Mouse (Mus musculus): ENCODE results near the gene Wnt5a. TPM values are rescaled to one million over a fixed set of nuclear protein-coding genes. Genes with fewer than 3 reads are reported as not detected.

The Wnt5a gene
- polyA plus RNA-seq, 1 experiment = 1.8 TPM

DNA sequence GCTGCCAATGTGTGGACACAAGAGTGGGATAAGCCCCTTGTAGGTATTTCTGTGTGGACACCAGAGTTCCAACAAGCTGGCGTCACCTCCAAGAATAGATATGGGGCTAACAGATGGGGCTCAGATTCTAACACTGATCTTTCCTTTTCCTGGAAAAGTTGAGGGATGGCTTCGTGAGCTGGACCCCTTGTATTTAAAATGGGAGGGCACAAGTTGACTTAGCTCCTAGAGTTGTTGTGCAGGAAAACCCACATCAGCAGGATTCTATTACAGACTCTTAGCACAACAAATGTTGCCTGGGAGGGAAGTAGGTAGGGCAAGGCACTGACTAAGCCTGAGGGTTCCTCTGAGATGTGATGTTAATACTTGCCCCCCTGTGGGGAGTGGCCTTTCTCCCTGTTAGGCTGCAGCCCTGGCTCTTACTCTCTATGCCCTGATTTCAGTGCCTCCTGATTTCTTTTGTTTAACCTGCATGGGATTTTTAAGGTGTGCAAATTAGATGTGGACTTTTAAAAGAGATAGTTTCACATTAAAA is 23.7 kb downstream of the Wnt5a start:
- TF ChIP-seq CTCF (IDR thresholded peaks at IDR 0.05; ENCODE audit: borderline replicate concordance, control insufficient read depth, extremely low read depth, insufficient read depth, low read length, poor library complexity) (no peak), POLR2A (IDR thresholded peaks at IDR 0.05; ENCODE audit: control insufficient read depth, extremely low read depth, insufficient read depth, low read length, poor library complexity) (no peak)
- Histone ChIP-seq H3K4me3 (ENCODE audit: control insufficient read depth, insufficient read depth, low read length) (no peak overlapping the region), H3K27me3 (ENCODE audit: control insufficient read depth, insufficient read depth, low read length) (no peaks in the 10 kb centered on the region), H3K27ac (ENCODE audit: control insufficient read depth, insufficient read depth, low read length) (no peak overlapping the region), H3K36me3 (ENCODE audit: control insufficient read depth, insufficient read depth, low read length) (no peaks in the 10 kb centered on the region), H3K4me1 (replicated peaks; ENCODE audit: control insufficient read depth, insufficient read depth, low read length) (no peaks in the 10 kb centered on the region)
- WGBS = 87% methylated on average over 2 of the region's 2 CpGs
- no peak for DNase-seq

- Histone ChIP-seq H3K27ac (ENCODE audit: control insufficient read depth, insufficient read depth, low read length) (no peak overlapping the region), H3K27me3 (ENCODE audit: control insufficient read depth, insufficient read depth, low read length) (no peaks in the 10 kb centered on the region), H3K4me1 (replicated peaks; ENCODE audit: control insufficient read depth, insufficient read depth, low read length) (no peaks in the 10 kb centered on the region), H3K36me3 (ENCODE audit: control insufficient read depth, insufficient read depth, low read length) (no peaks in the 10 kb centered on the region), H3K4me3 (ENCODE audit: control insufficient read depth, insufficient read depth, low read length) (no peak overlapping the region)
- TF ChIP-seq CTCF (IDR thresholded peaks at IDR 0.05; ENCODE audit: borderline replicate concordance, control insufficient read depth, extremely low read depth, insufficient read depth, low read length, poor library complexity) (no peak), POLR2A (IDR thresholded peaks at IDR 0.05; ENCODE audit: control insufficient read depth, extremely low read depth, insufficient read depth, low read length, poor library complexity) (no peak)
- DNase-seq = no peak
- 43% methylated on average over 1 of the region's 1 CpGs for WGBS
These were observed 27.0 kb downstream of the Wnt5a start for GRCm38 (mm10) chr14:28531531-28531930.

DNA sequence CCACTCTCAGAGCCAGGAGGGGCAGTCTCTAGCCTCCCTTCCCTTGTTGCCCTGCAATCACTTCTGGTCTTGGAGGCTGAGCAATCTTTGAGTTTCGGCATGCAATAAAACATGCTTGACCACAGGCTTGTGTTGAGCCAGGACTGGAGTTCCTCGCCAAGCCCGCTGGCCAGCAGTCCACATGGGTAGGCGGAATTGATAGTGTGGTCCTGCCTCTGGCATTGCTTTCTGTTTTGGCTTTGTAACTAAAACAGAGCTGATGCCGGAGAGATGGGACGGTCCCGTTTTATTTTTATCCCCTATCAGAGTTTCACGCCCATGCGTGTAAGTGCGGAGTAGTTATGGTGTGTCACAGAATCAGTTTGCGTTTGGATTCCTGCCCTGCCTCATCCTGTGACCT is 28.4 kb downstream of the Wnt5a start:
- no peak for DNase-seq
- no peak for TF ChIP-seq CTCF (IDR thresholded peaks at IDR 0.05; ENCODE audit: borderline replicate concordance, control insufficient read depth, extremely low read depth, insufficient read depth, low read length, poor library complexity)
- no peak for TF ChIP-seq POLR2A (IDR thresholded peaks at IDR 0.05; ENCODE audit: control insufficient read depth, extremely low read depth, insufficient read depth, low read length, poor library complexity)
- Histone ChIP-seq H3K4me1 (replicated peaks; ENCODE audit: control insufficient read depth, insufficient read depth, low read length) (no peaks in the 10 kb centered on the region), H3K4me3 (ENCODE audit: control insufficient read depth, insufficient read depth, low read length) (no peak overlapping the region), H3K27ac (ENCODE audit: control insufficient read depth, insufficient read depth, low read length) (no peak overlapping the region), H3K27me3 (ENCODE audit: control insufficient read depth, insufficient read depth, low read length) (no peaks in the 10 kb centered on the region), H3K36me3 (ENCODE audit: control insufficient read depth, insufficient read depth, low read length) (no peaks in the 10 kb centered on the region)
- 91% methylated on average over 11 of the region's 11 CpGs for WGBS

GRCm38 (mm10) chr14:28533876-28534275 is 29.3 kb downstream of the Wnt5a start:
- Histone ChIP-seq H3K4me1 (replicated peaks; ENCODE audit: control insufficient read depth, insufficient read depth, low read length) (no peaks in the 10 kb centered on the region), H3K36me3 (ENCODE audit: control insufficient read depth, insufficient read depth, low read length) (no peaks in the 10 kb centered on the region), H3K4me3 (ENCODE audit: control insufficient read depth, insufficient read depth, low read length) (no peak overlapping the region), H3K27ac (ENCODE audit: control insufficient read depth, insufficient read depth, low read length) (no peak overlapping the region), H3K27me3 (ENCODE audit: control insufficient read depth, insufficient read depth, low read length) (no peaks in the 10 kb centered on the region)
- WGBS = 80% methylated on average over 2 of the region's 2 CpGs
- no peak for TF ChIP-seq CTCF (IDR thresholded peaks at IDR 0.05; ENCODE audit: borderline replicate concordance, control insufficient read depth, extremely low read depth, insufficient read depth, low read length, poor library complexity)
- TF ChIP-seq POLR2A (IDR thresholded peaks at IDR 0.05; ENCODE audit: control insufficient read depth, extremely low read depth, insufficient read depth, low read length, poor library complexity) = no peak
- DNase-seq = no peak

- WGBS = 83% methylated on average over 4 of the region's 4 CpGs
These were observed 31.3 kb downstream of the Wnt5a start for GRCm38 (mm10) chr14:28535814-28536213.

GRCm38 (mm10) chr14:28539577-28539976 is 35.0 kb downstream of the Wnt5a start:
- Histone ChIP-seq H3K27ac (ENCODE audit: control insufficient read depth, insufficient read depth, low read length) (no peak overlapping the region), H3K36me3 (ENCODE audit: control insufficient read depth, insufficient read depth, low read length) (no peaks in the 10 kb centered on the region), H3K27me3 (ENCODE audit: control insufficient read depth, insufficient read depth, low read length) (no peaks in the 10 kb centered on the region), H3K4me1 (replicated peaks; ENCODE audit: control insufficient read depth, insufficient read depth, low read length) (no peaks in the 10 kb centered on the region), H3K4me3 (ENCODE audit: control insufficient read depth, insufficient read depth, low read length) (no peak overlapping the region)
- no peak for TF ChIP-seq POLR2A (IDR thresholded peaks at IDR 0.05; ENCODE audit: control insufficient read depth, extremely low read depth, insufficient read depth, low read length, poor library complexity)
- no peak for TF ChIP-seq CTCF (IDR thresholded peaks at IDR 0.05; ENCODE audit: borderline replicate concordance, control insufficient read depth, extremely low read depth, insufficient read depth, low read length, poor library complexity)
- 88% methylated on average over 6 of the region's 6 CpGs for WGBS
- DNase-seq = no peak

More at GRCm38 (mm10) chr14:28535814-28536213, 31.3 kb downstream of the Wnt5a start:
- TF ChIP-seq POLR2A (IDR thresholded peaks at IDR 0.05; ENCODE audit: control insufficient read depth, extremely low read depth, insufficient read depth, low read length, poor library complexity) (no peak), CTCF (IDR thresholded peaks at IDR 0.05; ENCODE audit: borderline replicate concordance, control insufficient read depth, extremely low read depth, insufficient read depth, low read length, poor library complexity) (no peak)
- DNase-seq = no peak
- Histone ChIP-seq H3K27ac (ENCODE audit: control insufficient read depth, insufficient read depth, low read length) (no peak overlapping the region), H3K36me3 (ENCODE audit: control insufficient read depth, insufficient read depth, low read length) (no peaks in the 10 kb centered on the region), H3K4me1 (replicated peaks; ENCODE audit: control insufficient read depth, insufficient read depth, low read length) (no peaks in the 10 kb centered on the region), H3K4me3 (ENCODE audit: control insufficient read depth, insufficient read depth, low read length) (no peak overlapping the region), H3K27me3 (ENCODE audit: control insufficient read depth, insufficient read depth, low read length) (no peaks in the 10 kb centered on the region)

All from thymus, adult 2 months (tissue).